Mouse (Mus musculus) splenic B cell, adult 2 months (primary cell): Measurements from ENCODE around the gene Ccdc62.

ENCODE experiments used
- DNase-seq: peaks from one replicate; pipeline ENCODE4 v3.0.0-alpha.2; 2011; ENCODE audit warnings: low read depth, low spot score
- H3K27me3 ChIP-seq: 2 replicates; pipeline ENCODE4 v1.6.1; 2012; ENCODE audit warnings: mild to moderate bottlenecking, low read length, moderate library complexity, mixed read lengths; ENCODE audit not compliant: control insufficient read depth, poor library complexity, insufficient read depth, severe bottlenecking
- H3K36me3 ChIP-seq: 2 replicates; pipeline ENCODE4 v1.6.1; 2012; ENCODE audit warnings: mild to moderate bottlenecking, low read length, moderate library complexity, mixed read lengths; ENCODE audit not compliant: control insufficient read depth, poor library complexity, insufficient read depth, severe bottlenecking

Ccdc62 gene

GRCm38 (mm10) chr5:123997211-123997751, 66.8 kb downstream of the Ccdc62 start:
- Histone ChIP-seq H3K36me3 (peaks cover 27% of the 10 kb centered on the region), H3K27me3 (no peaks in the 10 kb centered on the region)
- no peak for DNase-seq

GRCm38 (mm10) chr5:123997811-123998210, 67.3 kb downstream of the Ccdc62 start:
- no peak for DNase-seq
- Histone ChIP-seq H3K36me3 (peaks cover 27% of the 10 kb centered on the region), H3K27me3 (no peaks in the 10 kb centered on the region)

- Histone ChIP-seq H3K36me3 (peaks cover 27% of the 10 kb centered on the region), H3K27me3 (no peaks in the 10 kb centered on the region)
- DNase-seq, result no peak
Observed at GRCm38 (mm10) chr5:123998370-123998769, 67.9 kb downstream of the Ccdc62 start.

- peak; percentile 91 for DNase-seq
- H3K36me3 ChIP-seq, result peaks cover 30% of the 10 kb centered on the region
- no peaks in the 10 kb centered on the region for H3K27me3 ChIP-seq
Observed at GRCm38 (mm10) chr5:124000824-124001223, 70.3 kb downstream of the Ccdc62 start.

- DNase-seq, result no peak
- Histone ChIP-seq H3K36me3 (peaks cover 32% of the 10 kb centered on the region), H3K27me3 (no peaks in the 10 kb centered on the region)
Observed at GRCm38 (mm10) chr5:124001274-124001673, 70.8 kb downstream of the Ccdc62 start.

GRCm38 (mm10) chr5:124002876-124003275, 72.4 kb downstream of the Ccdc62 start:
- H3K27me3 ChIP-seq, result no peaks in the 10 kb centered on the region
- DNase-seq, result no peak
- peaks cover 26% of the 10 kb centered on the region for H3K36me3 ChIP-seq

- DNase-seq, result no peak
- no peaks in the 10 kb centered on the region for H3K27me3 ChIP-seq
Observed at GRCm38 (mm10) chr5:124003375-124003774, 72.9 kb downstream of the Ccdc62 start.

GRCm38 (mm10) chr5:124004356-124005150, 74.1 kb downstream of the Ccdc62 start:
- Histone ChIP-seq H3K27me3 (no peaks in the 10 kb centered on the region), H3K36me3 (peaks cover 27% of the 10 kb centered on the region)
- DNase-seq, result no peak

More at GRCm38 (mm10) chr5:124003375-124003774, 72.9 kb downstream of the Ccdc62 start:
- H3K36me3 ChIP-seq, result peaks cover 27% of the 10 kb centered on the region

- Histone ChIP-seq H3K27me3 (no peaks in the 10 kb centered on the region), H3K36me3 (peaks cover 28% of the 10 kb centered on the region)
- DNase-seq, result no peak
Observed at GRCm38 (mm10) chr5:124005151-124005500, 74.6 kb downstream of the Ccdc62 start.

- Histone ChIP-seq H3K27me3 (no peaks in the 10 kb centered on the region), H3K36me3 (peaks cover 25% of the 10 kb centered on the region)
- DNase-seq, result no peak
Observed at GRCm38 (mm10) chr5:124005591-124005990, 75.1 kb downstream of the Ccdc62 start.

- H3K36me3 ChIP-seq, result peaks cover 21% of the 10 kb centered on the region
- H3K27me3 ChIP-seq, result no peaks in the 10 kb centered on the region
- DNase-seq, result no peak
Observed at GRCm38 (mm10) chr5:124006082-124006873, 75.8 kb downstream of the Ccdc62 start.

- no peaks in the 10 kb centered on the region for H3K27me3 ChIP-seq
- H3K36me3 ChIP-seq, result peaks cover 18% of the 10 kb centered on the region
- no peak for DNase-seq
Observed at GRCm38 (mm10) chr5:124006891-124007491, 76.5 kb downstream of the Ccdc62 start.

GRCm38 (mm10) chr5:124010077-124010476, 79.6 kb downstream of the Ccdc62 start:
- Histone ChIP-seq H3K36me3 (peaks cover 12% of the 10 kb centered on the region), H3K27me3 (no peaks in the 10 kb centered on the region)
- DNase-seq, result no peak

GRCm38 (mm10) chr5:124010910-124011655, 80.6 kb downstream of the Ccdc62 start:
- no peak for DNase-seq
- Histone ChIP-seq H3K36me3 (peaks cover 10% of the 10 kb centered on the region), H3K27me3 (no peaks in the 10 kb centered on the region)
